Mouse (Mus musculus) layer of hippocampus, postnatal 25 days (tissue): Measurements from ENCODE around the gene Pde4d. TPM values are rescaled to one million over a fixed set of nuclear protein-coding genes. Genes with fewer than 3 reads are reported as not detected.

Experiments
- DNase-seq, 2 experiments: peaks; one replicate each; pipeline ENCODE4 v3.0.0; 2022; ENCODE audit warnings: mixed read lengths in 2 of 2, low spot score in 1 of 2; ENCODE audit errors: extremely low spot score in 1 of 2
- microRNA-seq, 2 experiments: library from miRNA; unstranded; fragments of <30 nt; microRNA quantifications; one replicate each; pipeline ENCODE4 v1.2.0; 2021
- total RNA-seq, 2 experiments: library from RNA; stranded (reverse); gene quantifications; 2 replicates each; pipeline ENCODE4 v1.2.3; 2021

Pde4d gene
- total RNA-seq, 2 experiments from 2014 or later = 65.3 to 69.6 TPM

- DNase-seq = no peak
These were observed 1544.6 kb downstream of the Pde4d start for GRCm38 (mm10) chr13:109994240-109994764.

GRCm38 (mm10) chr13:110002081-110002480 lies 1552.3 kb downstream of the Pde4d start:
- DNase-seq = no peak

Small RNA genes lying within 50 kb of the gene (microRNA-seq; reads per million reads assigned to microRNA genes)
- gene Mir1904 = 0 reads per million in 2 experiments
- gene Mir582 = 12.9 to 18.7 reads per million in 2 experiments

Other genes starting within 250 kb of the Pde4d start
- gene Elovl7, start 235.5 kb upstream of the Pde4d start, total RNA-seq = 10 to 100 TPM; 10.4 to 12.0 TPM
- 1 to 10 TPM; 1.1 TPM for gene Depdc1b, start 133.6 kb upstream of the Pde4d start, total RNA-seq